Mouse (Mus musculus) kidney, adult 18-20 months (tissue): Measurements from ENCODE around the gene Rnase11.
"Not testable (repeated sequence)": the region's sequence is repeated elsewhere in the genome, so short reads cannot be mapped to it uniquely, and the experiment has no call there.

ENCODE experiments used
- DNase-seq: peaks from one replicate; pipeline ENCODE4 v3.0.0; 2021

The Rnase11 gene

GRCm38 (mm10) chr14:51079180-51079579 lies 29.2 kb upstream of the Rnase11 start:
- DNase-seq = no peak

DNA sequence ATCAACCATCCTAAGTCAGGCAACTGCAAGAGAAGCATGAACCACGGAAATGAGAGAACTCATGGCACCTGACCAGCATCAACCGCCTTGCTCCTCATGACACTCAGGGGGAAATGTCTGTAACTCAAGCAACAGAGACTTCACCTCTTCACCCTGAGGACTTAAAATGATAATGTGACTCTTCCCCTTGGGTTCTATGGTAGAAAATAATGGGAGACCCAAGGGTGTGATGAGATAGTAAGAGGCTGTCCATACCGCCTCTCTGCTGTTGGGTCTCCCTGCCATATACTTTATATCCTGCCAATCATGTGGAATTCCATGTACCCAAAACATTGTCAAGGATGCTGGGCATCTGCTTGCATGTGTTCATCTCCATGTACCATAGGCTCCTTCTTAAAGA lies 24.4 kb upstream of the Rnase11 start, which contains the start of gene Olfr750:
TSS of gene Olfr750 (minus strand) at position 101 of the 400 bp plus-strand sequence.
- DNase-seq = no peak

DNA sequence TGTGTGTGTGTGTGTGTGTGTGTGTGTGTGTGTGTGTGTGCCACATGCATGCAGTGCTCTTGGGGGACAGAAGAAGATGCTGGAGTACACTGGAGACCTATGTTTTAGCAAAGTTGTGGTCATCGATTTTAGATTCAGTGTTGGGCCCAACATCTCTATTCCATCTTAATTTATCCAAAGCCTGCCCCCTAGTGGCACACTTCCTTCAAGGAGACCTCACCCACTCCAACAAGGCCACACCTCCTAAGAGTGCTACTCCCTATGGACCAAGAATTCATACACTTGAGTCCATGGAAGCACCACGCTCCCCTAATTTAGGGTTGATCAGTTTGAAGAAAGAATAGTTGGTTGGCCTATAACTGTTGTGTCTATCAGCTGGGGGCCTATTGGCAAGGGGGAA lies 19.7 kb upstream of the Rnase11 start:
- peak; percentile 45 for DNase-seq

GRCm38 (mm10) chr14:51068956-51069355 lies 19.0 kb upstream of the Rnase11 start:
- no peak for DNase-seq

DNA sequence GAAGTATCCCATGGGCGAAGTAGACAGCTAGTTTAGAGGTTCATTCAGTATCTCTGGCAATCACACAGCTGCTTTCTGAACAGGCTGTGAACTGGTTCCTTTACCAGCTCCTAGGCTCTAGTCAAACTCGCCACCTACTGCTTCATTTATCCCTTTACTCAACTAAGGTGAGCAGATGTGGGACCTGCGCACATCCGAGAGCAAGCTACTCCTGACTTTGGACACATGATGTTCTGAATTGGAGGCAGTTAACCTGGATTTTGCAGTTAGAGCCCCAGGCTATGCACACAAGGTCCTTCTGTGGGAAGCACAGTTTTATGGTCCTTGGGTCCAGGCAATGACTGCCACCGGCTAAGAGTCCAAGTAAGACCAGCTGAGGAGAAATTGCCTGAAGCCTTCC lies 10.8 kb upstream of the Rnase11 start:
- DNase-seq = no peak

DNA sequence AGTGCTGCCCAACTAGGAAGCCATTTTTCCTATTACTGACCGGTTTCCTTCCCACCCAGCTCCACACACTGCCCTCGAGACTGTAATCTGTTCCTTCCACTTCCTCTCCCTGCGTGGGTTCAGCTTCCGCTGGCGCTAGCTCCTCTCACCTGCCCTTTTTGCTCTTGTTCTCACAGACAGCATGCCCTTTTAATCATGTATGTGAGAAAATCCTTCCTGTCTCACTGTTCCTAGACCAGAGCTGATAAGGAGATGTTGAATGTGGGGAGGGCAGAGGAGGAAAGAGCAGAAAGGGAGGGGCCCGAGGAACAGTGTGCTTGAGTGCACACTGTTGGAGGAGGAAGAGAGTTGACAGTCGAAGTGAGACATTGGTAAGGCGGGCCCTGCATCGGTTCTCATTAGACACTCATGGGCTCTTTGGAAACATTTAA lies 7.5 kb upstream of the Rnase11 start, which contains the start of gene Rnase12:
TSS of gene Rnase12 (minus strand) at position 261 of the 431 bp plus-strand sequence.
- no peak for DNase-seq

DNA sequence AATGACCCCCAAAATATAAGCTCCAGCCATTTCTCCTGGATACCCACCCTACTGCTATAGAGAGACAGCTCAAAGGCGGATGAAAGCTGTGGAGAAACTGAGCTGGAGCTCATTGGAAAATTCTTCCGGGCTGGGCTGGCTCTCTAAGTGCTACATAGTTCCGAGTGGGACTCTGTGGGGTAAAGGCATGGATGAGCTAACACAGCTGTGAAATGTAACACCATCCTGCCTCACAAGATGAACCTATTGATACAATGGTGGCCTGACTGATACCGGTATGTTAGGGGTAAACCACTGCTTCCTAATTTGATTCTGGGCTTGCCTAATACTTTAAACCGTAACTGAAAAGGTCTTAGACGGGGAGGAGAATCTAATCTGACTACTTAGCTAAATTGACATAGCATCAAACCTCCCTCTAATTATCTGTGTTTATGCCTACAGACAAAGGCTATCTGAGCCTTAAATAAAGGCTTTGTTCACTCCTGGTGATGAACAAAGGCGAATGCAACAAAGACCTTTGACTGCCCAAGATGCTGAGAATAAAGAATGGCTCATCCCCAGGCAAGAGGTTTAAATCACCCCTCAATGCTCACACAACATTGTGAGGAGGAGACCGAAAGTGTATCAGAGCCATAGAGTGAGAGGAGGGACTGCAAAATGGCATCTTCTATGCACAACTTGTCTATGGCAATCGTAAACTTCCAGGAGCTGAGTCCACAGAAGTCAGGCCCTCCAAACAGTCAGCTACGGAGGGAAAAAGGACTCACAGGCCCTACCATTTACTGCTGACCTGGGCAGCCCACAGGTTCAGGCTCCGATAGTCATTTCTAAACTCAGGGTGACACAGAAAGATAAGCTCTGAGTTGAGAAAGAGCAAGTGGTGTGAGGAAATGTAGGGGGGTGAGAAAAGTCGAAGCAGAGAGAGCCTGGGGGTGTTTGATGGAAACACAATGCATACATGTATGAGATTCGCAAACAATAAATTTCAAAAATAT lies 4.6 kb upstream of the Rnase11 start:
- DNase-seq = no peak

DNA sequence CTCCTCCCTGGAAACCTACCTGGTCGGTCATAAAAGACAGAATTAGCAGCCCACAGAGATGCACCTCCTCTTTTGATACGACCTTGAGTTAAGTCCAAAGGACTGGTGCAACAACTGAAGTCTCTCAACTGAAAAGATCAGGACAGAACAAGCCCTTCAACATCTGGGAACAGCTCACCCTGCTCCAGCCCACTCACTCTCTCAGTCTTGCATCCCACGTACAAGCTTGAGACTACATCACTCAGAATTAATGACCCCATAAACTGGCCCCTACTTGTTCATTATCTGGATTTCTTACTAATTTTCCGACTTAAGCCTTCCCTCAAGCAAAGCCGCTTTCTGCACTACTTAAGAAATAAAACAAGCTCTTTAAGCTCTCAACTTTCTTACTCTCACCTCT lies 3.2 kb upstream of the Rnase11 start:
- DNase-seq = no peak

- DNase-seq = no peak
Measured at GRCm38 (mm10) chr14:51051941-51052340, 2.0 kb upstream of the Rnase11 start.

DNA sequence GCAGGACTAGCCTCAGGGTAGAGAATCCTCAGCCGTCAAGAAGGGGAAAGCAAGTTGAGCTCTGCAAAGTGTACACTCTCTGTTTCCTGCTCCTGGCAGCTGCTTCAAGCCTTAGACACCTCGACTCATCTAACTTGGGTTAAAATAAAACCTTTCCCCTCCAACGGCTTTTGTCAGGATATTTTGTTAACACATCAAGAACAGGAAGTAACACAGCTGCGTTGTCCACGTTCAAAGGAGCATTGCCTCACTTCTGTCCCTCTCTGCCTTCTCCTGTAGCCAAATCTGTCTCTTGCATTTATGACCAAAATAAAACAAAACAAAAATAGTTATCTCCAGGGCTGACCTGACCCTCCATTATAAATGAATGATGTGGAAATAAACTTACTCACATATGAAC lies 2.1 kb downstream of the Rnase11 start:
- no peak for DNase-seq

DNA sequence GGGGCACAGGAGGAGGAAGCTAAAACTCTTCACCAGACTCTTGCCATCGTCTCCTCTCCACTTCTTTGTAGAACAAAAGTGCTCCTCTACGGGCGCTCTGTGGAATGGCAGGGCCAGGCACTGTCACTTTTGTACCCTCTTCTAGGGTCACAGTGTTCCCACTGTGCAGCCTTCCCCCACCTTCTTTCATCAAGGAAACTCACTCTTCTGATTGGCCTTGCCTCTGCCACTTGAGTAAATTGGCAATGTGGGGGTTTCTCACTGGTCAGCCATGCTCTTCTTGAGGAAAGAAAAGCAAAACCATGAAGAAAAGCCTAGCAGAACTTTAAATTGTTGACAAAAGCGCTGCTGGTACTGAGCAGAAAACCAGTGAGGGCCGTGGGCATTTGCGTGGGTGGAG lies 8.2 kb downstream of the Rnase11 start, which contains the start of gene Rnase9:
TSS of gene Rnase9 (minus strand) at position 101 of the 400 bp plus-strand sequence.
- DNase-seq = no peak

- no peak for DNase-seq
Measured at GRCm38 (mm10) chr14:51036214-51036613, 13.7 kb downstream of the Rnase11 start.

DNA sequence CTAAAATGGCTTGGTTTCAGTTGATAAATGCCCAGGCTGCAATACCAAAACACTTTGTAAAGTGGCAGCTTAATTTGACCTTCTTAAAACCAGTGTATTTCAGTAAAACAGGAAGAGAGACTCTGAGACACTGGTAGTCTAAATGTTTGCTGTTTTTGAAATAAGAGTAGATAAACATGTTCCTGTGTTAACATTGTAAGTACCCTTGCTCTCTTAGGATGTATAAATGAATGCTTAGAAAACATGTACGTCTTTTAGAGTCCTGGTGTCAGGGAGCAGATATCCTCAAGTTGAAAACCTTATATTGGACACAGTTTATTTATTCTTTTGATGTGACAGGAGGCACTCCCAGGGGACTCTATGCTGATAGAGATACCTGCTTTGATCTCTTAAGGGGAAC lies 14.8 kb downstream of the Rnase11 start:
- DNase-seq = no peak

- DNase-seq = no peak
Measured at GRCm38 (mm10) chr14:51027387-51028155, 22.4 kb downstream of the Rnase11 start.

GRCm38 (mm10) chr14:51026391-51027133 lies 23.4 kb downstream of the Rnase11 start:
- peak; percentile 70 for DNase-seq

DNA sequence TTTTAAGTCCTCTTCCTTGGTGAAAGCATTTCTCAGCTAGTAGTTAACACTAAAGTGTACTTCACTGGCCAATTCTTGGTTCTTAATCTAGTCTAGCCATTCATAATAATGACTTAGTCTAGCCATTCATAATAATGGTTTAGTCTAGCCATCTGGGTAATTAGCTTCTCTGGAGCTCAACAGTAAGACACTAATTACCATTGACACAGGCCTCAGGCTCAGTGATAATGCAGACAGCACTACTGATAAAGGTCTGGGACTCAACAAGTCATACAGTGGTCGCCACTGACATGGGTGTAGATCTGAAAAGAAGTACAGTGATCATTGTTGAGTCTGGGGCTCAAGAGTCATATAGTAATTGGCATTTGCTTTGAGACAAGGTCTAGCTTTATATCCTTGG lies 25.1 kb downstream of the Rnase11 start:
- DNase-seq = no peak

DNA sequence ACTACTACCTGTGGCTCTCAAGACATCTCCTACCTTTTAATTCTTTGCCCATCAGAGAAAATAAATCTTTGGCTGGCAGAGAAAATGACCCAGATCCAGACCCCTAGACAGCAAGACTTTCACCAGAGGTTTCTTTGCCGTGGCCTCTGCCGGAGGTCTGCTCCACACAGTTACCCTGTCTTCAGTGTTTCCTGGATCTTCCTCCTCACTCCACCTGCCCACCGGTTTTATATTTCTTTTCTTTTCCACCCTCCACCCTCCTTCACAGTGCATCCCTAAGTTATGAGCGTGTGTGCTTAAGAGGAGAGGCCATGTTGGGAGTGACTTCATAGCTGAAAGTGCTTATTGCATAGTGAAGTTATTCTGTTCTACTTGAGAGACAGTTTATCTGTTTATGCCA lies 26.5 kb downstream of the Rnase11 start:
- no peak for DNase-seq

DNA sequence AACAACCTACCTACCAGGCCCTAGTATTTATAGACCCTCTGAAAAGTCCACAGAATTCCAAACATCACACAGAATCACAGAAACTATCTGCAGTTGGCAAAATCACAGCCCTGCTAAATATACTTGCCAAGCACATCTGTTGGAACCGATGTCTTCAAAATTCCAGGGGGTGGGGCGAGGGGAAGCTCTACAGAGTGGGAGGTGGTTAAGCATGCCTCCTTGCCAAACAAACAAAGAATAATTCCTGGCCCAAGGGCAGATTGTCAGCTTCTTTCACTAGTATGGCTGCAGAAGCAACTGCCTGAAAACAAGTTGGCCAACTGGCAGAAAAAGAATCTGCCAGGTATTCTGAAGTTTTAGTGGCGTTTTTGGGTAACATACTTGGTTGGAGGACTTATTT lies 32.7 kb downstream of the Rnase11 start:
- DNase-seq = no peak

- no peak for DNase-seq
Measured at GRCm38 (mm10) chr14:51015780-51016179, 34.2 kb downstream of the Rnase11 start.

GRCm38 (mm10) chr14:51014724-51015123 lies 35.2 kb downstream of the Rnase11 start:
- DNase-seq = not testable (repeated sequence)

- no peak for DNase-seq
Measured at GRCm38 (mm10) chr14:51009572-51009971, 40.4 kb downstream of the Rnase11 start.

GRCm38 (mm10) chr14:51008781-51009180 lies 41.2 kb downstream of the Rnase11 start:
- DNase-seq = no peak
